Mouse (Mus musculus) midbrain, embryonic 15.5 days (tissue): Measurements from ENCODE around the gene Atad3a. TPM values are rescaled to one million over a fixed set of nuclear protein-coding genes. Genes with fewer than 3 reads are reported as not detected.
"Not testable (repeated sequence)": the region's sequence is repeated elsewhere in the genome, so short reads cannot be mapped to it uniquely, and the experiment has no call there.

Experiments
- ATAC-seq: fragments of 200-750 bp; cut with Nextera tagmentation; replicated peaks from 2 replicates; pipeline ENCODE4 v1.8.0; 2017; ENCODE audit warnings: moderate TSS enrichment
- H3K27ac ChIP-seq: fragments of 300-500 bp; sonication (generic); 2 replicates; pipeline ENCODE4 v1.5.1; 2015; ENCODE audit warnings: mild to moderate bottlenecking, inconsistent platforms
- H3K27me3 ChIP-seq: fragments of 300-500 bp; sonication (generic); replicated peaks from 2 replicates; pipeline ENCODE4 v1.6.1; 2015; ENCODE audit warnings: inconsistent platforms
- H3K36me3 ChIP-seq: fragments of 300-500 bp; sonication (generic); replicated peaks from 2 replicates; pipeline ENCODE4 v1.6.1; 2015; ENCODE audit warnings: inconsistent platforms
- H3K4me1 ChIP-seq: fragments of 300-500 bp; sonication (generic); 2 replicates; pipeline ENCODE4 v1.6.1; 2015; ENCODE audit warnings: inconsistent platforms
- H3K4me2 ChIP-seq: fragments of 300-500 bp; sonication (generic); 2 replicates; pipeline ENCODE4 v1.6.1; 2015; ENCODE audit warnings: inconsistent platforms, mild to moderate bottlenecking, moderate library complexity
- H3K4me3 ChIP-seq: fragments of 300-500 bp; sonication (generic); 2 replicates; pipeline ENCODE4 v1.5.1; 2015; ENCODE audit warnings: mild to moderate bottlenecking, inconsistent platforms
- H3K9ac ChIP-seq: fragments of 300-500 bp; sonication (generic); 2 replicates; pipeline ENCODE4 v1.6.1; 2015; ENCODE audit warnings: mild to moderate bottlenecking, inconsistent platforms
- H3K9me3 ChIP-seq: fragments of 300-500 bp; sonication (generic); 2 replicates; pipeline ENCODE4 v1.6.1; 2016; ENCODE audit warnings: inconsistent platforms
- WGBS: fragments of 180-500 bp; shearing (Covaris S2); methylation state at CpG from one replicate; pipeline ENCODE4 v1.1.7; 2015; ENCODE audit warnings: mixed read lengths; 5-methylcytosine and 5-hydroxymethylcytosine counted together
- polyA plus RNA-seq: library from polyadenylated mRNA; unstranded; fragments of >200 nt; fragmentation: Nextera tagmentation; extraction: Ambion mirVana; gene quantifications from 2 replicates; pipeline ENCODE4 v1.2.1, GENCODE M21; 2015

Atad3a gene
- polyA plus RNA-seq: 93.4 and 99.2 TPM in 2 replicates

DNA sequence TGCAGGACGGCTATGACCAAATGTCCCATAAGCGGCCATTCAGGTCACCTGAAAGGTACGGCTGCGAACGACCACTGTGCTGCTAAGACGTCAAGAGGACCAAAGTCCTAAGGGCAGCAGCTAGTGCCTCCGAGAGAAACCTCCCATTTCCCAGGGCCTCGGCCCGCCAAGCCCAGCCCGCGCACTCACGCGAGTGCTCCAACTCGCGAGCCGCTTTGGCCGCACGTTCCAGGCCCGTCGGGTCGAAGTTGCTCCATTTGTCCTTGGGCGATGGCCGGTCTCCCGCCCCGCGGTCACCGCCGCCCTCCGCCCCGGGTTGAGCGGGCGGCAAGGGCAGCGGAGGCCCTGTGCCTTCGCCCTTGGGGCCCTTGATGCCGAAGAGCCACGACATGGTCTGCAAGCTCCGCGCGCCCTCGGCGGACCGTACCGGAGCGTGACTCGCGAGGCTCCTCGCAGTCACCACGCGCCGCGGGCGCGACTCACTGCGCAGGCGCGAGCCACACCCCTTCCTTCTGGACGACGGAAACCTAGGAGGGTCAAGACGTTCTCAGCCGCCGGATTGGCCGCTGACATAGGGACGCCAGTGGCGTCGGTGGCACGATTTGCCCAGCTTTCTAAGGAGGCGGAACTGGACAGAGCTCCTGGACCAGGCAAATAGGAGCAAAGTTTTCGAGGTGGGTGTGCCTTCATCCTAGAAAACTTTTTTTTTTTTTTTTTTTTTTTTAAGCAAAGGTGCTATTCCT, at the start of gene Atad3a:
Gene Atad3a, minus strand, starts transcription at position 481 of the 743 bp plus-strand sequence.
- no peaks in the 10 kb centered on the region for H3K27me3 ChIP-seq
- whole genome bisulfite sequencing: 2% methylated on average over 68 of the region's 68 CpGs
- H3K4me2 ChIP-seq: peak within 1 kb of the TSS; percentile 99
- peak within 1 kb of the TSS; percentile 96 for H3K4me3 ChIP-seq
- no peaks in the 10 kb centered on the region for H3K9me3 ChIP-seq
- H3K36me3 ChIP-seq: peaks cover 7% of the 10 kb centered on the region; the same call in 1 of the 2 replicates
- H3K4me1 ChIP-seq: peaks cover 30% of the 10 kb centered on the region
- H3K27ac ChIP-seq: peak within 1 kb of the TSS; percentile 77
- ATAC-seq: peak; percentile 96
- H3K9ac ChIP-seq: peak within 1 kb of the TSS; percentile 84

DNA sequence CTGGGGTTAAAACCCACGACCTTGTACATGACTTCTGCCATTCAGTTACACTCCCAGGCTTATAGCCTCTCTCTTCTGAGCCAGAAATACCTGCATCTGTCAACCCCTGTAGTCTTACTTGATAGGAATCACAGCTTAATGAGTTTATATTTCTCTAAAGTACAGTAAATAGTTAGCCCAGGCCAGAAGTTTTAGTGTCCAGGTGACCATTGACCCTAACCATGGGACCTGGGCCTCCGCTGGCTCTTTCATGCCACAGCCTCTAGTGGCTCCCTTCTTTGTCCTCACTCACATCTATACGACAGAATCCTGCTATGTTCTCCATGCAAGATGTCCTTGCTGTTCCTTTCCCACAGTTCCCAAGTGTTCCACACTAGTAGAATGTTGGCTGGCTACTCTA, 46.9 kb upstream of the Atad3a start:
- Histone ChIP-seq H3K9me3 (no peaks in the 10 kb centered on the region), H3K27ac (no peak overlapping the region), H3K27me3 (no peaks in the 10 kb centered on the region), H3K36me3 (peaks cover 32% of the 10 kb centered on the region), H3K4me1 (peaks cover 27% of the 10 kb centered on the region), H3K4me3 (no peak overlapping the region), H3K4me2 (no peak overlapping the region), H3K9ac (no peak overlapping the region)
- ATAC-seq: no peak
- 90% methylated on average over 3 of the region's 3 CpGs for WGBS

DNA sequence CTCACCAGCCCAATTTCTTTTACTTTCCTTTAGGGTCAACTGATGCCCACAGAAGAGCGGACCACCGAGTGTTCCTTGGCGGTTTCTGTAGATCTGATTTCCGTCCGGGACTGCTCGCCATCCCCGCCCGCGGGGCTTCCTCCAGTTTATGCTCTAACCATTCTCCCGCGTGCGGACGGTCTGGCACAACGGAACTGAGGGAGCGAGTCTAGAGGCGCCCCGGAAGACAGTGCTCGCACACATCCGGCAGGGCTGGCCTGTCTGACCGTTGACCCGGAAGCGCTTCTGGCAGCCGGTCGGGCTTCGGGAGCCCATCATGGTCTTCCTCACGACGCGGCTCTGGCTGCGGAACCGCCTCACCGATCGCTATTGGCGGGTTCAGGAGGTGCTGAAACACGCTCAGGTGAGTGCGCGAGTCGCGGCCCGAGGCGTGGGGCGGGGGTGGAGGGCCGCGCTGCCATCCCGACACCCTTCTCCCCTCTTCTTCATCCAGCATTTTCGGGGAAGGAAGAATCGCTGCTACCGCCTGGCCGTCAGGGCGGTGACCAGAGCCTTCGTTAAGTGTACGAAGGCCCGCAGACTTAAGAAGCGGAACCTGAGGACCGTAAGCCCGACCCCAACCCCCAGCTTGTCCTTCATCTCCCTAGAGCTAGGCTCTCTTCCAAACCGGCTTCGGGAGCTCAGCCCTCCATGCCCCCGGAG, 42.6 kb upstream of the Atad3a start:
- WGBS: under 1% methylated on average over 58 of the region's 58 CpGs
- Histone ChIP-seq H3K4me1 (peaks cover 22% of the 10 kb centered on the region), H3K4me2 (peak overlapping the region; percentile 59), H3K4me3 (peak overlapping the region; percentile 87), H3K9me3 (no peaks in the 10 kb centered on the region), H3K36me3 (peaks cover 13% of the 10 kb centered on the region), H3K9ac (peak overlapping the region; percentile 80), H3K27me3 (no peaks in the 10 kb centered on the region), H3K27ac (peak overlapping the region; percentile 80)
- ATAC-seq: peak; percentile 97

DNA sequence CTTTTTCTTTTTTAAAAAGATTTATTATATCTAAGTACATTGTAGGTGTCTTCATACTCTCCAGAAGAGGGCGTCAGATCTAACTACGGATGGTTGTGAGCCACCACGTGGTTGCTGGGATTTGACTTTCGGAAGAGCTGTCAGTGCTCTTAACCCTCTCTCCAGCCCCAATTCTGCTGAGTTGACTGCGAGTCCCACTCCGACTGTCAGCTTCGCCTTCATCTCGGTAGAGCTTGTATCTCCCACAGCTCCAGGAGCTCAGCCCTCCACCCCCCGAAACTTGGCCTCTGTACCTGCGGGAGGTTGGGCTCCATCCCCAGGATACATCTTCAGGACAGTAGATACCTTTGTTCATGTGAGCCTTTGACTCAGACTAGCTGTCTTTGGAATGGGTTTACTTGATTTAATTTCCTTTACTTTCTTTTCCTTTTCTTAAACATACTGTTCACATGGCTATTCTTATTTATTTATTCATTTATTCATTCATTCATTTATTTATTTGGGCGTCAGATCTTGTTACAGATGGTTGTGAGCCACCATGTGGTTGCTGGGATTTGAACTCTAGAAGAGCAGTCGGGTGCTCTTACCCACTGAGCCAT, 41.9 kb upstream of the Atad3a start, which contains the start of gene Mrpl20:
Gene Mrpl20, plus strand, starts transcription at position 138 of the 599 bp plus-strand sequence.
- H3K27ac ChIP-seq: peak within 1 kb of the TSS; percentile 80
- no peaks in the 10 kb centered on the region for H3K9me3 ChIP-seq
- peak; percentile 59 for ATAC-seq
- WGBS: 10% methylated on average over 12 of the region's 12 CpGs
- H3K36me3 ChIP-seq: peaks cover 6% of the 10 kb centered on the region
- H3K9ac ChIP-seq: peak within 1 kb of the TSS; percentile 80
- no peaks in the 10 kb centered on the region for H3K27me3 ChIP-seq
- peaks cover 22% of the 10 kb centered on the region for H3K4me1 ChIP-seq
- H3K4me2 ChIP-seq: peak within 1 kb of the TSS; percentile 59
- H3K4me3 ChIP-seq: peak within 1 kb of the TSS; percentile 87

DNA sequence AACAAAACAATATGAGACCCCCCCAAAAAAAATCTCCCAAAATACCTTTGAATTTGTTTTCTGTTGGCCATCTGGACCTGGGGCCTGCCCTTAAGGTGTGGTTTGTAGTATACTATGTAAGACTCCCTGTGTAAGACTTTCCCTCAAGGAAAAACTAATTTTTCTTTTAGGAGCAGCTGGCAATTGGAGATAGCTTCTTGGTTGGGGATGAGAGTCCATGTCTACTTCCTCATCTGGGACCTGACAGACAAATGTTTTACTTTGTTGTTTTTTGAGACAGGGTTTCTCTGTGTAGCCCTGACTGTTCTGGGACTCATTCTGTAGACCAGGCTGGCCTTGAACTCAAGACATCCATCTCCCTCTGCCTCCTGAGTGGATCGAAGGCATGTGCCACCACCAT, 41.2 kb upstream of the Atad3a start:
- no peak for ATAC-seq
- Histone ChIP-seq H3K4me1 (peaks cover 22% of the 10 kb centered on the region), H3K9me3 (no peaks in the 10 kb centered on the region), H3K4me3 (no peak overlapping the region), H3K9ac (no peak overlapping the region), H3K27me3 (no peaks in the 10 kb centered on the region), H3K27ac (no peak overlapping the region), H3K4me2 (no peak overlapping the region), H3K36me3 (no peaks in the 10 kb centered on the region; the same call in 1 of the 2 replicates)
- WGBS: 88% methylated on average over 1 of the region's 1 CpGs

DNA sequence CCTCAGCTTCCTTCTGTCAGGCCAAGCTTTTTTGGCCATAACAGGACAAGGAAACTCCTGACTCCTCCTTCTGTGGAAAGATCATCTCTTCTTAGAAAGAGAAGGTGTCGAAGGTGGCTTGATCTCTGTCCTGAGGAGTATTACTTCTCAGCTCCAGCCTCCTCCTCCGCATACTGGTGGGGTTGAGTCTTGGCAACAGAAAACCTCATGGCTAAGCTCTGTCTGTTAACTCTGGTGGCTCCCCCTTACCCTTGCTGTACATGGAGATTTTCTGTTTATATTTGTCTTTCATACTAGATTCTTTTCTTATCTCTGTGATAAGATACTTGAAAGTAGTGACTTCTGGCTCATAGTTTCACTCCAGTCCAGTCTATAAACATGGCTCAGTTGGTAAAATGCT, 32.8 kb upstream of the Atad3a start:
- ATAC-seq: no peak

DNA sequence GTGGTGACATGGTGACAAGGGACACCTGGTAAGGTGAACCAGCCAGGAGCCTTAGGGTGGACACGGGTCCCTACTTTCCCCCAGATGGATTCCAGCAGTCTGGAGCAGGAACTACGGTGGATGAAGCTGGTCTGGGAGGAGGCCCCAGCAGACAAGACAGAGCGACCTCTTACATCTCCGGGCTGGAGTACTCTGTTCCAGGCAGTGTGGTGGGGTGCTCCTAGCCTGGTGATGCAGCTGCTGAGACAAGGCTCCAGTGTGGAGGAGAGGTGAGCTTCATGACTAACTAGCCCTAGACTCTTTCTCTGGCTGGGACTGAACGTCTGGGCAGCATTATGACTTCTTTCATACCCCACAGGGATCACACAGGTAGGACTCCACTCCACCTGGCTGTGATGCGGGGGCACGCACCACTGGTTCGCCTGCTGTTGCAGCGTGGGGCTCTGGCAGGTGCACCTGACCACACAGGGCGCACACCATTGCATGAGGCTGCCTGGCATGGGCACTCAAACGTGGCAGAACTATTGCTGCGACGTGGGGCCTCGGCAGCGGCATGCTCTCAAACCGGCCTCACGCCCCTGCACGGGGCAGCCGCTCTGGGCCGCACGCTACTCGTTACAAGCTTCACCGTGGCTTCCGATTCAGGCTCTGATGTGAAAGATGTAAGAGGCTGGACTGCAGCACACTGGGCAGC, 30.5 kb upstream of the Atad3a start:
- WGBS: 77% methylated on average over 24 of the region's 24 CpGs
- no peak for ATAC-seq

More for the DNA sequence above, 32.8 kb upstream of the Atad3a start:
- no peaks in the 10 kb centered on the region for H3K27me3 ChIP-seq
- no peaks in the 10 kb centered on the region for H3K9me3 ChIP-seq
- H3K4me3 ChIP-seq: no peak overlapping the region
- H3K36me3 ChIP-seq: no peaks in the 10 kb centered on the region
- WGBS: 81% methylated on average over 2 of the region's 2 CpGs
- no peaks in the 10 kb centered on the region for H3K4me1 ChIP-seq
- no peak overlapping the region for H3K9ac ChIP-seq
- H3K4me2 ChIP-seq: no peak overlapping the region
- no peak overlapping the region for H3K27ac ChIP-seq

DNA sequence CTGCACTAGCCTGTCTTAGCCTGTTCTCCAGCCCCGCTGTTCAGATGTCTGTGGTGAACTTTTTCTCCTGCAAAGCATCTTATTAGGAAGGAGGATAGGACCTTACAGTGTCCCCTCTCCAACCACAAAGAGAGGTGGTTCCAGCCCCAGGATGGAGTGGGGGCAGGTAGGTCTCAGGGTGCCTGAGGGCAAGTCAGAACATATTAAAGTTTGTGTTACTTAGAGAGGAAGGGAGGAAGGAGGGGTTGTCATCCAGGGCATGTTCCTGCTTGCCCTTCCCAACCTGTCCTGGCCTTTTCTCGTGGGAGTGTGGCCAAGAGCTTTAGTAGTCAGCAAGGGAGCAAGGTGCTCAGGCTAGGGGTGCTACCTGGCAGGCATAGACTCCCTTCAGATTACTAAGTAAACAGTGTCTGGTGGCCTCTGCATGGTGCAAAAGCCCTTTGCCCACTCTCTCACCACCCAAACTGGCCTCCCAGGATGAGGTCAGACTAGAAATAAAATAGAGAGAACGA, 29.8 kb upstream of the Atad3a start:
- no peaks in the 10 kb centered on the region for H3K27me3 ChIP-seq
- H3K27ac ChIP-seq: no peak overlapping the region
- H3K9ac ChIP-seq: no peak overlapping the region
- no peak overlapping the region for H3K4me3 ChIP-seq
- no peaks in the 10 kb centered on the region for H3K9me3 ChIP-seq
- H3K4me2 ChIP-seq: no peak overlapping the region
- 67% methylated on average over 3 of the region's 3 CpGs for WGBS
- no peaks in the 10 kb centered on the region for H3K36me3 ChIP-seq
- no peak for ATAC-seq
- H3K4me1 ChIP-seq: no peaks in the 10 kb centered on the region

More for the DNA sequence above, 30.5 kb upstream of the Atad3a start:
- H3K9me3 ChIP-seq: no peaks in the 10 kb centered on the region
- H3K27ac ChIP-seq: no peak overlapping the region
- H3K9ac ChIP-seq: no peak overlapping the region
- H3K4me1 ChIP-seq: no peaks in the 10 kb centered on the region
- H3K36me3 ChIP-seq: no peaks in the 10 kb centered on the region
- no peaks in the 10 kb centered on the region for H3K27me3 ChIP-seq
- no peak overlapping the region for H3K4me2 ChIP-seq
- no peak overlapping the region for H3K4me3 ChIP-seq

DNA sequence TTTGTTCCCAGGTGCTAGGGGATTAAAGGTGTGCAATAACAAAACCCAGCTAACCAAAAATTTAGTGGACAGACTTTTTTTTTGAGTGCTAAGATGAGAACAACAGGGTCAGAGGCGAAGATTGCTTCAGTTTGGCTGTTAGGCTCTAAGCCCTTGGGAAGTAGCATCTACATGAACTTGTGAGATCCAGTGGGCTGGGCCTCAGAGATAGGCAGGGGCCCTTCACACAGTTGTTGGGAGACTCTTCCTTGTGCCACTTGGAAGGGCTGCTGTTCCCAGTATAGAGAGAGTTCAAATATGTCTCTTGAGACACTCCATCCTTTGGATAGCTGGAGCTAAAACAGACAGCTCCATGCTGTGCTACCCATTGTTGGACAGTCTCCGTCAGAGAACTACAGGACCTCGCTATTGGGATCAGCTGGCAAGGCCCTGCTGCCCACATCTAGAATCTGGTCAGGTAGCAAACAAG, 29.2 kb upstream of the Atad3a start, which contains the start of gene Ankrd65:
Gene Ankrd65, plus strand, starts transcription at position 419 of the 469 bp plus-strand sequence.
- no peak within 1 kb of the TSS for H3K4me3 ChIP-seq
- H3K9ac ChIP-seq: no peak within 1 kb of the TSS
- H3K9me3 ChIP-seq: no peaks in the 10 kb centered on the region
- peaks cover 6% of the 10 kb centered on the region; the same call in 1 of the 2 replicates for H3K4me1 ChIP-seq
- WGBS: 77% methylated on average over 3 of the region's 3 CpGs
- H3K27ac ChIP-seq: no peak within 1 kb of the TSS
- no peaks in the 10 kb centered on the region for H3K36me3 ChIP-seq
- H3K4me2 ChIP-seq: no peak within 1 kb of the TSS
- ATAC-seq: no peak
- H3K27me3 ChIP-seq: no peaks in the 10 kb centered on the region

DNA sequence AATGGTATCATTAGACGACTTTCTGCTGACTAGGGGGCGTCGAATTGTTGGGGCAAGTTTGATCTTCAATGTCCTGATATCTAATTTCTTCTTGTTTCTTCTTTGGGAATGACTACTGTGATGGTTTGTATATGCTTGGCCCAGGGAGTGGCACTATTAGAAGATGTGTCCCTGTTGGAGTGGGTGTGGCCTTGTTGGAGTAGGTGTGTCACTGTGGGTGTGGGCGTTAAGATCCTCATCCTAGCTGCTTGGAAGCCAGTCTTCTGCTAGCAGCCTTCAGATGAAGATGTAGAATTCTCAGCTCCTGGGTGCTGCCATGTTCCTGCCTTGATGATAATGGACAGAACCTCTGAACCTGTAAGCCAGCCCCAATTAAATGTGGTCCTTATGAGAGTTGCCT, 27.9 kb upstream of the Atad3a start:
- H3K4me3 ChIP-seq, H3K27me3 ChIP-seq, ATAC-seq, H3K9ac ChIP-seq, H3K36me3 ChIP-seq, H3K27ac ChIP-seq, H3K4me2 ChIP-seq, H3K9me3 ChIP-seq: not testable (repeated sequence)
- 81% methylated on average over 4 of the region's 4 CpGs for WGBS
- peaks cover 11% of the 10 kb centered on the region for H3K4me1 ChIP-seq

DNA sequence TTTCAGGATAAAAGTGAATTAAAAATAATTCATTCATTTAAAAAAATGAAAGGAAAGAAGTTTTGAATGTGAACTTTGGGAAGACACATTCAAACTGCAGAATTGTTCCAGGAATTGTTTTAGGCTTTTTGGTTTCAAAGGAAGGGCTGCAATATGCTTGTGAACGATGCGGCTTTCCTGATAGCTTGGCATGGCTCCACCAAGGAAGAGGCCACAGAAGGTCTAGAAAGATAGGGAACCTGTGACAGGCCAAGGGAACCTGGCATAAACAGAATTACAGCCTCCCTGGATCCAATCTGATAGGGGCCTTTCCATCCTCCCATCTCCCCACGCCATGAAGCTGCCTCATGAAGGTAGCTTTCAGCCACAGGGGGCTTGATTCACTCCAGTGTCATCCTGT, 27.4 kb upstream of the Atad3a start:
- no peak for ATAC-seq

More for the DNA sequence above, 27.4 kb upstream of the Atad3a start:
- no peak overlapping the region for H3K9ac ChIP-seq
- H3K36me3 ChIP-seq: no peaks in the 10 kb centered on the region
- H3K27me3 ChIP-seq: no peaks in the 10 kb centered on the region
- H3K27ac ChIP-seq: no peak overlapping the region
- no peak overlapping the region for H3K4me2 ChIP-seq
- no peak overlapping the region for H3K4me3 ChIP-seq
- WGBS: 79% methylated on average over 3 of the region's 3 CpGs
- no peaks in the 10 kb centered on the region for H3K9me3 ChIP-seq
- peaks cover 16% of the 10 kb centered on the region for H3K4me1 ChIP-seq
